Mouse (Mus musculus): ENCODE results near the gene Slc6a18.
"Not testable (repeated sequence)": the region's sequence is repeated elsewhere in the genome, so short reads cannot be mapped to it uniquely, and the experiment has no call there.

Slc6a18 gene

DNA sequence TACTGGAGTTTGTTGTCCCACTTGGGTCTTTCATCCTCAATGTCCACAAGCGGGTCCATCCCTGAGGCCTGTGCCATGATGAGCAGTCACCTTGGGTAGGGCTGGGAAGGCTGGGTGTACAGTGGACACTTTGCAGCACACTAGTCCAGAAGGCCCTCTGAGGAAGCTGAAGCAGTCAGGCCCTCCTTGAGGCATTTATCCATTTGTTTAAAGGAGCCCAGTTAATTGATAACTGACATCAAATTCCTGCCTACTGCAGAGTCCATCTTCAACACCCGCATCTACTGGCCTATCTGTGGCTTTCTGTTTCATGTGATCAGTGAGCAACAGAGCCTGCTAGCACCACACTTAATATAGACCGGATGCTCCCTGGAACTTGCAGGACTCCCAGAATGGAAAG is at the start of gene Slc6a18:
Gene Slc6a18, minus strand, starts transcription at position 171 of the 400 bp plus-strand sequence.
- no peak for DNase-seq (ENCODE audit: low spot score)

- DNase-seq (ENCODE audit: low spot score) = no peak
Observed at GRCm38 (mm10) chr13:73725315-73725714, 47.5 kb upstream of the Slc6a18 start.

DNA sequence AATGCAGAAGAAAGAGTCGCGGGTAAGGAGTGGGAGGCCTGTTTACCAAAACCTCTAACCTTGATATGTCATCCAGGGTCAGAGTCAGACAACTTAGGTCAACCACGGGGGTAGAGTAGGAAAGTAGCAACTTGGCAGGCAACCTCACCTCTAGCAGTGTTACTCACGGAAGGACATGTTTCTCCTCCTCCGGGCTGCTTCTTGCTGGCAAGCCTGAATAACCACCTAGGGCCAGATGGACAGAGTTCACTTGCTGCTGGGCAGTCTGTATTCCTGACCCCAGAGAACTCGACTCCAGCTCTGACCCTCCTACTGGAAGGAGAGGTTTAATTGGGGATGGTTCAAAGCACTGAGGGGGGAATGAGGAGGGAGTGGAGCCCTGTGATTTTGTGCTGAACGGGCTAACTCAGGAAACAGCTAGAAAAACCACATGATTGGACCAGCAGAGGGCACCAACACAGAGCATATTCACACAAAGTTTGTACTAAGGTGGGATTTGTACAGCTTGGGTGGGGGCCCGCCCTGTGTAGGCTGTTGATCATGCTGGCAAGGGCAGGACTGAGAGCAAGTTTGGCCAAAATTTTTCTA is 45.4 kb upstream of the Slc6a18 start:
- DNase-seq (ENCODE audit: low spot score) = no peak

DNA sequence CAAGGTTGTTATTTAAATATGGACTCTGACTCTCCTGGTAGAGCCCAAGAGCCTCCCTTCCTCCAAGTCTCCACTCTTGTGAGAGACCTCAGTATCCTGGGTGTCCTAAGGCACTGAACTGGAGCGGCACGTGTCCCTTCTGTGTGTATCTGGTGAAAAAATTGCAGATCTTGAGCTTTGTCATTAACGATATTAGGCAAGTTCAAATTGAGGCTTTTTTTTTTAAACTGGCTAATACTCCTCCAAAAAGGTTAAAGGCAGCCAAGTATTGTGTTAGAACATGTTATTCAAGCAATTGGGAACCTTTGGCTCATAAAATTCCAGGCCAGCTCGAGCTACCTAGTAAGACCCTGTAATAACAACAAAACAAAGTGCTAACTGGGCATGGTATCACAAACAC is 42.4 kb upstream of the Slc6a18 start:
- no peak for DNase-seq (ENCODE audit: low spot score)

DNA sequence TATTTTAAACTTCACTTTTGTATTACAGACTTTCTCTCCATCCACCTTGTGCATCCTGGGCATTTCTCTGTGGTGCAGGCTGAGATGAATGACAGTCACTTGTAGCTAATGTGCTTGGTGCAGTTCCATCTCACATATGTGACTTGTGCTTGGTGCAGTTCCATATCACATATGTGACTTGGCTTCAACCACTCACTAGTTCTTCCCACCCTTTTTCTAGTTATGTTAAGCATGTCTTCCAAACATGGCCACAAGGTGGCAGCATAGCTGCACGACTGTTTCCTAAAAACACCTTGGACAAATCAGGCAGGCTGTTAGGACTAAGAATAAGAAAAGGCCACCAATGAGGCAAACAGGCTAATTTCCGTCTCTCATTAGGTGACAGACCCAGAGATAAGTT is 40.4 kb upstream of the Slc6a18 start:
- DNase-seq (ENCODE audit: low spot score) = peak; percentile 76

DNA sequence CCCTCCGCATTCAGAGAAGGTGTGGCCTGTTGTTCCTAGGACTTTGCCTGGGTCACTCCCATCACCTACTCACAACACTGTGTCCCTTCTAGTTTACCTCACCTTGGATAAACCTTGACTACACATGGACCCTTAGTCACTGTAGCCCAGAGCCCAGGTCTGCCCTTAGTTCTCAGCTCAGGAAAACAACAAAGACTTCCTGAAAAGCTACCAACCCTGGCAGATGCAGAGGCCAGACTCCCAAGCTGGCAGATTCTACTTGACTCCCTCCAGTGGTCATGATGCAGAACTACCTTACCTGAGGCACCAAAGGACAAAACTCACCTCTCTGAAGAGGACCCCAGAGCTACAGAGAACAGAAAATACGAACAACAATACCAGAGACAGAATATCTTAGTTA is 36.2 kb upstream of the Slc6a18 start:
- DNase-seq (ENCODE audit: low spot score) = no peak

DNA sequence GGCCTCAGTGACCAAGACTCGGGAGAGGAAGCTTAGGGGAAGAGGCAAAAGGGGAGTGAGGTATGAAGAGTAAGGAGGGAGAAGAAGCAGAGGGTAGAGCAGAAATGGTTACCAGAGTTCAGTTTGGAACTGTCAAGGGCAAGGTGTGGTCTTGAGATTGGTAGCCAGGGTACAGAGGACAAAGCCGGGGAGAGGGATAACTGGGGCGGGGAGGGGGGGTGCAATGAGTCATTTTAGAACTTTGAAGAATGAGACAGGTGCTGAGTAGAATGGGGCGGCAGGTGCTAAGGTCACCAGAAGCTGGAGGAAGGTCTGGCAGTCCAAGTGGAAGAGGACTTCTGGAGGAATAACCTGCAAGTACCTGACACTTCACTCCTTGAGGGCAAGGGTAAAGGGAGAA is 35.4 kb upstream of the Slc6a18 start:
- no peak for DNase-seq (ENCODE audit: low spot score)

DNA sequence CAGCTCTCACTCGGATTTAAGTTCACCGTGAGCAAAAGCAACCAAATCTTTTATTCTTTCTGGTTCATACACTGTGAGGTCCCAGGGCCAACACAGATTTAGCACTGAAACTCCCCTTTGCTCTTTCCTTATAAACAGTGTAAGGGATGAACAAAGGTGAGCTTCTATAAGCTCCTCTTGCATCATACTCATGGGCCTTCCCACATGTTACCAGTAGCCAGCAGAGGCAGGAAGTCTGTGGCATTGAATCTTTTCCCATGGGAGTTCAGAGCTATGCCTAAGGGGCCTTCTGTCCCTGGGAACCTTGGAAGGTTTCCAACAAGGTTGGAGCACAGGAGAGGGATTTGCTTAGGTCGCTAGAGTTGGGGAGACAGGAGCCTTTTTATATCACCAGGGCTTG is 34.4 kb upstream of the Slc6a18 start:
- no peak for DNase-seq (ENCODE audit: low spot score)

GRCm38 (mm10) chr13:73711803-73712202 is 34.0 kb upstream of the Slc6a18 start:
- no peak for DNase-seq (ENCODE audit: low spot score)

DNA sequence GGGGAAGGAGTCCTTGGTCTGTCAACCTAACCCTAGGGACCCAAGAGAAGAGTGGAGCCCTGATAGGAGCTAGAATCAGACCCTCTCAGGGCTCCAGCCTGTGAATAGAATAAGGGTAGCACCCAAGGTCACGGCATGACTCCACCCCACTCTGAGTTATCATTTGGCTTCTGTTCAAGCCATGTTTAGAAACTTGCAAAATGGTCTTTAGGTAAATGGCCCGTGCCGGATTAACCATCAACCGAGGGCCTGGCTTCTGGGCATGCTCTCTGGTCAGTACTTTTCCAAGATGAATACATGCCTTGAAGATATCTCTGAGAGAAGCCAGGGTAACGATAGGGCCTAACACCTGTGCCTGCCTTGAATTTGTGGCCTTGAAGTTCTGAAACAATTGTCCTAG is 33.4 kb upstream of the Slc6a18 start:
- DNase-seq (ENCODE audit: low spot score) = no peak

DNA sequence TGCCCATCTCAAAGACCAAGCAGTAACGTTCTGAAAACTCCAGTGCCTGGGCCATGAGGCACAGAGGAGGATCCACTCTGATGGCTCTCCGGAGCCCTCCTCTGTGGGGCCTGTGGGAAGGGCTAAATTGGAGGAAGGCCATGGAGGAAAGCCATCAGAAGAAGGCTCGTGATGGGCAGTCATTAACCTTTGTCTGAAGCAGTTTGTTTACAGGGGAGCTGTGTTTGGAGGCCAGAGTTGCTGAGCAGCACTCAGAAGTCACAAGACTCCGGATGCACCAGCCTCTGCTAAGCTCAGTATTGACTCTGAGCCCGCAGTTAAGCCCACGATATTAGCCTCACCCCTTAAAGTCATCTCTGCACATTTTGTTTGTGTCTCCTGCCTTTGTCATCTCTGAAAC is 31.7 kb upstream of the Slc6a18 start:
- DNase-seq (ENCODE audit: low spot score) = no peak

GRCm38 (mm10) chr13:73704694-73705325 is 27.0 kb upstream of the Slc6a18 start, which contains the start of gene Slc6a19:
TSS of gene Slc6a19 (minus strand) at chr13:73704865.
- DNase-seq (ENCODE audit: low spot score) = no peak

GRCm38 (mm10) chr13:73703486-73703885 is 25.7 kb upstream of the Slc6a18 start:
- DNase-seq (ENCODE audit: low spot score) = not testable (repeated sequence)

GRCm38 (mm10) chr13:73702776-73703175 is 25.0 kb upstream of the Slc6a18 start:
- no peak for DNase-seq (ENCODE audit: low spot score)

DNA sequence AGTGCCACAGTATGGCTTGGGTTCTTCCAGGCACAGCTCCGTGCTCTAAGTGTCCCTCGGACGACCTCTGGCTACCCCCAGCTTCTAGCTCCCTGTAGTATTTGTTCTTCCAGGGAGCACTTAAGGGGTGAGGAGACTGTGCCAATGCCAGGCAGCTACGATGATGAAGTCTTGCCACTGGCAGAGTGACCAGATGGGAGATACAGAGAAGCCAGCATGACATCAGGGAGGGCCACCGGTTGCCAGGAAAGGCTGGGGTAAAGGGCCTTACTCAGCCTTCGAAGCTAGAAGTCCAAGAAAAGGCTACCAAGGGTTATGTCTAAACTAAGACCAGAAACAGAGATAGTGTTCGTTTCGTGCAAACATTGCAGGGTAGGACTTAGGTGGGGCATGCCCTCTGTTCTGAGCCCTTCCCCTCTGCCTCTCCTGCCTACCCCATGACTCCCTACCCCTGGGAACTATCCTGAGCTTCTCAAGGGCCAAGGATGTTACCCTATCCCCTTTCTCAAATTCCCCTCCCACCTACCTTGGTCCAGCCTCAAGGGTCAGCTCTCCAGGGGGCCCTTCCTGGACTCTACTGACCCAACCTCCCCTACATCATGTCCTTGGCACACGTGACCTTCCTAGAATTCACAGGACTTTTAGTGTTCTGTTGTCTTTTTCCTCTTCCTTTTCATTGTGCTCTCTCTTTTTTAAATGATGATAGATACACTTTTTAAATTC is 23.5 kb upstream of the Slc6a18 start:
- no peak for DNase-seq (ENCODE audit: low spot score)

DNA sequence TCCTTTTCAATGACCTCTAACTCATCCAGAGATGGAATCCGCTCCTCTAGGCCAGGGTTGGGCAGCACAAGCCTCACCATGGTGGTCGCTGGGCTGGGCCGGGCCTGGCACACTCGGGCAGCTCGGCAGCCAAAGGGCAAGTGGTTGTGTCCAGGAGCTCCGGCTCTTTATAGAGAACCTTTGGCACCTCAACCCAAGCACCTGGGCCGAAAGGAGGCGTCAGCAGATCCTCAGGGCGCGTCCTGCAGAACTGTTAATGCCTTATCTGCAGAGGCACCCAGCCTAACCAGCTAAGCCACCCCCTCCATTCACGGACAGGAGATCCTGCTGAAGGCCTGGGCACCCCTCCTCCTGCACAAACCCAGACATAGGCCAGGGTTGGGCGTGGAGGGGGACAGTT is 22.7 kb upstream of the Slc6a18 start:
- DNase-seq (ENCODE audit: low spot score) = no peak

- DNase-seq (ENCODE audit: low spot score) = no peak
Observed at GRCm38 (mm10) chr13:73699714-73700113, 21.9 kb upstream of the Slc6a18 start.

DNA sequence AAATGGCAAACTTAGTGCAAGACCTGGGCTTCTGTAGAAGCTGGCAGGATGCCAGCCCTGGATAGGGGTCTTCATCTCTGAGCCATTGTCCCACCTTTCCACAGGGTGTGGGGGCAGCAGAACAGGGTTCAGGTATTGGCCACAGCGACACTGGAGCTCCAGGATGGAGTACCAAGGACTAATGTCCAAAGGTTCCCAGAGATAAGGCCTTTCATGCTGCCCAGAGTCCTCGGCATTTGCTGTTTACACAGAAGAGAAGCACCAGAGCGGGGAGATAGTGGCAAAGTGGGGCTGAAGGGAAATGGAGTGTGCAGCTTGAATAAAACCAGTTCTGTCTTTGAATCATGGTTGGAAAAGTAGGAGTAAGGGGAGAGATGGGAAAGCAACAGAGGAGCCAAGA is 18.7 kb upstream of the Slc6a18 start:
- DNase-seq (ENCODE audit: low spot score) = no peak

GRCm38 (mm10) chr13:73694972-73695371 is 17.1 kb upstream of the Slc6a18 start:
- DNase-seq (ENCODE audit: low spot score) = no peak

DNA sequence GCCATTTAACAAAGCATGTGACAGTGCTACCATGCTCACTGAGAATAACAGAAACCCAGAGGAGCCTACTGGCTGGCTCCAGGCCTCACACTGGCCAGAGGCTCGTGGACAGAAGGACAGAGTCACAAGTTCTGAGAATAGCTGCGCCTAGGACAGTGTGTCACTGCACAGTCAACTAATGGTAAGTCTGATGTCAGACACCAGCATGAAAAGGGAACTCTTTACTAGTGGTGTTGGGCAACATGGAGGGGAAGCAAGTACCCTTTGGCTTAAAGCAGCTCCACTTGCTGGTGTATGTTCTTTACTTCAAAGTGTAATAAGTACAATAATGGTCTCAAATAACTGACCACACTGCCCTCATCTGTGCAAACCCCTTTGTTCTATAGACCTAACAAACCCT is 15.5 kb upstream of the Slc6a18 start:
- no peak for DNase-seq (ENCODE audit: low spot score)

- peak; percentile 23 for DNase-seq (ENCODE audit: low spot score)
Observed at GRCm38 (mm10) chr13:73692249-73692868, 14.5 kb upstream of the Slc6a18 start.

GRCm38 (mm10) chr13:73688934-73689333 is 11.1 kb upstream of the Slc6a18 start:
- DNase-seq (ENCODE audit: low spot score) = no peak

DNA sequence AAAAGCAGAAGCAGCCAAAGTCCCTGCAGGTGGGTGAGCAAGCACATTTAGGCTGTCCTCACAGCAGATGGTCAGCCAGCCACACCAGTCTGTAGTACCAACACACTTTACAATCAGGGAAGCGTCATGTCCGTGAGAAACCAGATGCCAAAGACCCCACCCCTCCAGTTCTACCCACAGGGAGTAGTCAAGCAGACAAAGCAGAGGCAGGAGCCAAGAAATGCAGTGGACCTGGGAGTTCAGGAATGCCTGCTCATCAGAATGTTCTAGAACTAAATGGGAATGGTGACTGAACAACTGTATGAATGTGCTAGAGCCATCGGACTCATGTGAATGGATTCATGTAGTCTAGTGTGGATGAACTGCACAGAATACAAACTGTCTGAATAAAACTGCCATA is 9.8 kb upstream of the Slc6a18 start:
- no peak for DNase-seq (ENCODE audit: low spot score)
